Mouse (Mus musculus) embryo, embryonic 10.5 days (tissue): ENCODE results near the gene Trim30b.
A peak's percentile ranks its signal among the peaks of the same experiment; 100 is the strongest.
"Not testable (repeated sequence)": the region's sequence is repeated elsewhere in the genome, so short reads cannot be mapped to it uniquely, and the experiment has no call there.

Source experiments
- DNase-seq: peaks from one replicate; pipeline ENCODE4 v3.0.0-alpha.2; 2015; ENCODE audit warnings: low spot score

Trim30b gene

DNA sequence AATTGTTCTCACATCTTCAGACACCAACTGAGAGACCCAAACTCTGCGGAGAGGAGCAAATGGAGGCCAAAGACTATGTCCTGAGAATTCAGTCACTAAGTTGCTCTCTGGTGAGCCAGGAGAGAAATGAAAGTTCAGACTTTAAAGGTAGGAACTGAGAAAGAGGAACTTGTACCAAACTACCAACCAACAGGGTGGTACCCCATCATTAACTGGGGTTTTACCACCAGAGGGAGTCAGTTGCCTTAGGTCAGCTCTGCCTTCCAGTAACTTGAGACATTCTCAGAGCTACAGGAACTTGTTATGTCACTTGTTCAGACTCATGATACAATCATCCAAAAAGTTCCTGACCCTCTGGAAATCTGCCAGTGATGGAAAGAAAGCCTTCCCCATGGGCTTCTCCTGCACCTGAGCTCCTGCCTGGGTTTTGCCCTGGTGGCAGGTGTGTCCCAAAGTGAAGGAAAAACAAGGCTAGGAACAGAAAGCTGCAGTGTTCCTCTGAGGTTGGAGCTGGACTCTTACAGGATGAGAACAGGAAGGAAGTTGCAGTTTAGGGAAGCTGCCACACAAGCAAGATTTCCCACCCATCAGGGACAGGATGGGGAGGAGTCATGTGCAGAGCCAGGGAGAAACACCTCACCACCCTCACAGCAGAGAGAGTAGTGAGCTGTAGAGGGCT is at the start of gene Trim30b:
TSS of gene Trim30b (minus strand) at position 149 of the 679 bp plus-strand sequence.
- DNase-seq, result peak; percentile 4

DNA sequence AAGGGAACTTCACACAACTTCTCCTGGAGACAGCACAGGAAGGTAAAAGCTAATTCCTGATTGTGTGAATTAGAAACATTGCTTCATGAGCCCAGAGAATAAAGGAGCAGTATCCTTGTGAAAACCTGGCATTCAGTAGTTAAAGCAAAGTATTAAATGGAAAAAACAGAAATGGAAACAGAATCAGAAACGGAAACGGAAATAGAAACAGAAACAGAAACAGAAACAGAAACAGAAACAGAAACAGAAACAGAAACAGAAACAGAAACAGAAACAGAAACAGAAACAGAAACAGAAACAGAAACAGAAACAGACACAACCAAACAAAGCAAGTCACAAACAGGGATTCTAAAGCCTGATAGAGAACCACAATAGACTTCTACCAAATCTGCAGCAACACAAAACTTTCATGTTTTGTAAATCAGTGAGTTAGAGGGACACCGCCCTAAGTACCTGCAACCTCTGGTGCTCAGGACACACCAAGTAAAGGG is 34.8 kb upstream of the Trim30b start:
- DNase-seq, result no peak

DNA sequence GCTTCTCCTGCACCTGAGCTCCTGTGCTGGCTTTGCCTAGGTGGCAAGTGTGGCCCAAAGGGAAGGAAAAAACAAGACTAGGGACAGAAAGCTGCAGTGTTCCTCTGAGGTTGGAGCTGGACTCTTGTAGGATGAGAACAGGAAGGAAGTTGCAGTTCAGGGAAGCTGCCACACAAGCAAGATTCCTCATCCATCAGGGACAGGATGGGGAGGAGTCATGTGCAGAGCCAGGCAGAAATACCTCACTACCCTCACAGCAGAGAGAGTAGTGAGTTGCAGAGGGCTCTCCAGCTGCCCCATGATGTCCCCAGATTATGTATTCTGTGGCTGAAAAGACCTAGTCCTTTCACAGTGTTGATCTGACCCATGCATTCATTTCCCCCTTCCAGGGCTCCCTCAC is 31.5 kb upstream of the Trim30b start:
- no peak for DNase-seq

DNA sequence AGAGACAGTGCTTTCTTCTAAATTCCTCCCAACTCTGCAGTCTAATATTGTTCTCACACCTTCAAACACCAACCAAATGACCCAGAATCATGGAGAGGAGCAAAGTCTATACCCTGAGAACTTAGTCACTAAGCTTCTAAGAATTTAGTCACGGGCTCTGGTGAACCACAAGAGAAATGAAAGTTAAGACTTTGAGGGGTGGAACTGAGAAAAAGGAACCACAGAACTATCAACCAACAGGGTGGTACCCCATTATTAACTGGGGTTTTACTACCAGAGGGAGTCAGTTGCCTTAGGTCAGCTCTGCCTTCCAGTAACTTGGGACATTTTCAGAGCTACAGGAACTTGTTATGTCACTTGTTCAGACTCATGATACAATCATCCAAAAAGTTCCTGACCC is 31.0 kb upstream of the Trim30b start, which contains the start of gene Trim30c:
TSS of gene Trim30c (minus strand) at position 140 of the 400 bp plus-strand sequence.
- DNase-seq, result no peak

DNA sequence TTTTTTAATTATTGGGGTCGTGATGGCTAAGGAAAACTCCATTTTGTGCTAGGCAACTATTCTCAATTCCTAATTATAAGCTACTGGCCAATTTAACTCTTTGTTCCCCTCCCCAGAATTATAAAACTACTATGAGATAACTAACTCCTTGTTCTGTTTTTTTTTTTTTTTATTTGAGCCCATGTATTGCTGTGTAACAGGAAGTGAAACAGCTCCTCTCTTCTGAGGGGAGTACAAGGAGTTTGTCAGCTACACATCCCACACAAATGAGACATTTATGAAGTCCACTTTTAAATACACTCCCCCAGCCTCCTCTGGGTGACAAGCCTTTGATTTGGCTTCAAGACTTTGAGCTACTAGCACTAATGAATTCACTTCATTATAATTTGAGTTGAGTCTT is 28.8 kb upstream of the Trim30b start:
- DNase-seq, result no peak

DNA sequence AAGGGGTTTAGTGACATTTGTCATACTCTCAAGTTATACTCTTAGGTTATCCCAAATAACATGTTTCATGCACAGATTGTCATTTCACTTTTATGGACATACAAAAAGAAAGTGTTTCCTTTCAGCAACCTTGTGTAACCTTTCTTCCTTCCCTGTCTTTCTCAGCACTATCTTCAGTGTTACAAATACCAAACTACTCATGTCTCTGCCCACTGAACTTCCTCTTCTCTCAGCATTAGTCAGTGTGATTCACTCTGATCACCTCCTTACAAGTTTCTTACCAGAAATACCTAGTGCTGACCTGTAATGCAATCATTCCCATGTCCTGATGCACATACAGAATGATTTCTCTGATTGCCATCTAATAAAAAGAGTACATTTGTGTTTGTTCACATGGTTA is 3.3 kb downstream of the Trim30b start:
- no peak for DNase-seq

DNA sequence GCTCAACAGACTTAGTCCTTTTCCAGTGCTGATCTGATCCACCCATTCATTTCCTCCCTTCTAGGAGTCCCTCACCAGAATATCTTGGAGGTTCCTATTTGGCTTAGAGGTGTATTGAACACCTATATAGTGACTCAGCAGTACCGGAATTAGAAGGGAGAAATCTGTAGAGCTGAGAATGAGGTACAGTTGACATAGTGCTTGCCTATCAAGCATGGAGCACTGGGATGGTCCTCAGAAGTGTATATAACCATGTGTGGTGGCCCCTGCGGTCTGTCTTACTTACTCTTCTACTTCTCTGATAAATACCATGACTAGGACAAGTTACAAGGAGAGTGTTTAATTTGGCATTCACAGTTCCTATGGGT is 16.1 kb downstream of the Trim30b start:
- no peak for DNase-seq

DNA sequence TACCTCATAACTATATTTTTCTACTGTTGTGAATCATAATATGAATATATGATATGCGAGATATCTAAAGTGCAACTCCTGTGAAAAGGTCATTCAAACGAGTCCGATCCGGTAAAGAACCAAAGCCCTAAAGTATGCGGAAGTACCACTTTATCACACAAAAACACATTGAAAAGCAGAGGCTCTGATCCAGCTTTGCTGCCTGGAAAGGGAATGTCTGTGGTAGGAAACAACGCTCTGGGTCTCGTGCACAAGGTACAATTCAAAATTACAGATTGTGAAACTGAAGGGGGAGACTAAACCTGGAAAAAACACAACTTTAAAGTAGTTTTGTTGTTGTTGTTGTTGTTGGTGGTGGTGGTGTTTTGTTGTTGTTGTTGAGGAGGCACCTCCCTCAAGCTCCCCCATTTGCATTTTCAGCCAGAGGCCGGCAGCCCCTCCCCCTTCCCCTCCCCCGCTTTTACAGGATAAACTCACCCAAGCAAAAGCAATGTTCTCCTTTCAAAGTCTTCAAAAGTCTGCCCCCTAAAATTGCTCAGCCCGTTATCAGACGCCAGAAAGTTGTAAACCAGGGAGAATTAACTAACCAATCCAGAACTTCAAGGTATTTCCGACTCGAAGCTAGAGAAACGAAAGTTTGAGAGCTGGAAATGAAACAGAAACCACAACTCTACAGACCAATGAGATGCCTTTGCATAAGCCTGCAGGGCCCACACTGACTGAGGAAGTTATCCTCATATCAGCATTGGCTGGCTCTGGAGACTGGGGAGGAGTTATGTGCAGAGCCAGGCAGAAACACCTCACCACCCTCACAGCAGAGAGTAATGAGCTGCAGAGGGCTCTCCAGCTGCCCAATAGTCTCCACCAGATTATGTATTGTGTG is 16.7 kb downstream of the Trim30b start, which contains the start of gene Trim12c:
TSS of gene Trim12c (minus strand) at position 646 of the 883 bp plus-strand sequence.
- peak; percentile 80 for DNase-seq

DNA sequence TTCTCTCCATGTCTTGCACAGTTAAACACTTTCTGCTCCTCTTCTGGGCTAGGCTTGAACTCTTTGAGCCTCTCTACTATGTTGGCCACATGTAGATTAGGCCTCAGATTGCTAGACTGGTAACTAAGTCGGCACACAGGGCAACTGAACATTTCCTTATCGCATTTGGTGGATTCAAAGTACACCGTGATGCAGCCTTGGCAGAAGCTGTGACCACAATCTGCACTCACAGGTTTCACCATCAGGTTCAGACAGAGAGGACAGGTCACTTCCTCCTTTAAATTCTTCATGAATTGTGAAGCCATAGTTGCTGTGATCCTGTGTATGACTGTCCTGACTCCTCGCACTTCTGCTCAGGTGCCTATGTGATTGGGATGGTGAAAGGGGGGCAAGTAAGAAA is 21.6 kb downstream of the Trim30b start:
- not testable (repeated sequence) for DNase-seq

DNA sequence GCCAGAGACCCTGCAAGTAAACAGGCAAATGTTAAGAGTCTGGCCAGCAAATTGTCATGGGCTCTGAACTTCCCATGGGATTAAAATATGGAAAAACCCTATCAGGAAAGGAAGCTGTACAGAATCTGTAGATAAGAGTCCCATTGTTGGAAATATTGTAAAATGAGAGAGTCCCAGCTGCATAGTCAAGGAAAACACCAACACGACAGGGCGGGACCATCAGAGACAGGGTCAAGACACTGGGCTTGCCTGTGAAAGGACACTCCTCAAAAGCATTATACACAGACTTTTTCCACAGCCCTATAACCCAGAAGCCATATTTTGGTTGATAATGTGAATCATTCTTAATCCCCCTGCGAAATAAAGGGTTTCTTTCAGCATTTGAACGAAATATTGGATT is 28.9 kb downstream of the Trim30b start:
- not testable (repeated sequence) for DNase-seq

DNA sequence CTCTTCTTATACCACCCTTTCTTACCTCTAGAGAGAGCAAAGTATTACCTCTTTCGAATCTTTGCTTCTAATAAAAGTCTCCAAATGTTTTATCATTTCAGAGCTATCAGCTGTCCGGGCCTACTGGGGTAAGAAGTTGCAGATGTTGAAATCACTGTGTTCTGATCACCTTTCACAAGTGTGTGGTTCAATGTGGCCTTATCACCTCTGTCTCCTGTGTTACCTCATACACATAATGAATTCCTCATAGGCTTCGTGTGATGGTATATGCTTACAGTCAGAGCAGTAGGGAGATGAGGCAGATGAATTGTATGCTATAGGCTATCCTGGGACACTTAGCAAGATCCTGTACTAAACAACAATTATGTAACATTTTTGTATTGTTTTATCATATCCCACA is 34.1 kb downstream of the Trim30b start:
- not testable (repeated sequence) for DNase-seq

DNA sequence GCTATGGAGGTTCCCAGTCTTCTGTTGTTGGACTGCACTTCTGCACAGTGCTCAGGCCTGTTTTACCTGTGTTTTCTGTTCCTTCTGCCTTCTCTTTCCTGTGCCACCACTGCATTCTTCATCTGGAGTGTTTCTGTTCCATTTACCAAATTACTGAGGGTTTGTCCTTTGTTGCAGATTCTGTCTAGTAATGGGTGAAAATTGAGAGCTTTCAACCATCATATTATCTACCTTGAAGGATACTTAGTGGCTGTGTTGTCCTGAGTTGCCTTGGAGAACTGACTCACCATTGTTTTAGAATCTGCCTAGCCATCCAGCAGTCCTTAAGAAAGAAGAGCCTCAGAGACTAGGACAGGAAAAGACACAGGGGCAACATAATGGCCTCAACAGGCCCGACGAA is 40.5 kb downstream of the Trim30b start, which contains the start of gene Trim34b:
TSS of gene Trim34b (plus strand) at position 301 of the 400 bp plus-strand sequence.
- not testable (repeated sequence) for DNase-seq

DNA sequence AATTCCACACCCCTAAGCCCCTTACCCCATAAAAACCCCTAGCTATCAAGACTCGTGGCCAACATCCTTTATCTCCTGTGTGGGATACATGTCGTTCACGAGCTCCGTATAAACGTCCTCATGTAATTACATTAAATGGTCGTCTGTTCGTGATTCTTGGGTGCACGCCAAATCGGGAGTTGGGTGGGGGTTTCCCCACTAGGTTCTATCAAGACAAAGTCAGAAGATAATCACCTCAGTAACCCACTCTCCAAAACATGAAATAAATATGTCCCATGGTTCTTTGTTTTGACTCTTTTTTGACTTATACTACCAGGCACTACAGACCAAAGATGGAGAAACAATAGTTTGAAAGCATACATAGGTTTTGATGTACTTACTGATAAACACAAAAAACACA is 47.7 kb downstream of the Trim30b start:
- no peak for DNase-seq

DNA sequence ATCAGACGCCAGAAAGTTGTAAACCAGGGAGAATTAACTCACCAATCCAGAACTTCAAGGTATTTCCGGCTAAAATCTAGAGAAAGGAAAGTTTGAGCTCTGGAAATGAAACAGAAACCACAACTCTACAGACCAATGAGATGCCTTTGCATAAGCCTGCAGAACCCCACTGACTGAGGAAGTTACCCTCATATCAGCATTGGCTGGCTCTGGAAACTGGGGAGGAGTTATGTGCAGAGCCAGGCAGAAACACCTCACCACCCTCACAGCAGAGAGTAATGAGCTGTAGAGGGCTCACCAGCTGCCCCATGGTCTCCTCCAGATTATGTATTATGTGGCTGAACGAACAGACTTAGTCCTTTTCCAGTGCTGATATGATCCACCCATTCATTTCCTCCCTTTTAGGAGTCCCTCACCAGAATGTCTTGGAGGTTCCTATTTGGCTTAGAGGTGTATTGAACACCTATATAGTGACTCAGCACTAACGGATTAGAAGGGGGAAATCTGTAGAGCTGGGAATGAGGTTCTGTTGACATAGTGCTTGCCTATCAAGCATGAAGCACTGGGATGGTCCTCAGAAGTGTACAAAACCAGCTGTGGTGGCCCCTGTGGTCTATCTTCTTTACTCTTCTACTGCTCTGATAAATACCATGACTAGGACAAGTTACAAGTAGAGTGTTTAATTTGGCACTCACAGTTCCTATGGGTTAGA is 54.2 kb downstream of the Trim30b start, which contains the start of gene Trim12a:
TSS of gene Trim12a (minus strand) at position 98 of the 712 bp plus-strand sequence.
- DNase-seq, result not testable (repeated sequence)

DNA sequence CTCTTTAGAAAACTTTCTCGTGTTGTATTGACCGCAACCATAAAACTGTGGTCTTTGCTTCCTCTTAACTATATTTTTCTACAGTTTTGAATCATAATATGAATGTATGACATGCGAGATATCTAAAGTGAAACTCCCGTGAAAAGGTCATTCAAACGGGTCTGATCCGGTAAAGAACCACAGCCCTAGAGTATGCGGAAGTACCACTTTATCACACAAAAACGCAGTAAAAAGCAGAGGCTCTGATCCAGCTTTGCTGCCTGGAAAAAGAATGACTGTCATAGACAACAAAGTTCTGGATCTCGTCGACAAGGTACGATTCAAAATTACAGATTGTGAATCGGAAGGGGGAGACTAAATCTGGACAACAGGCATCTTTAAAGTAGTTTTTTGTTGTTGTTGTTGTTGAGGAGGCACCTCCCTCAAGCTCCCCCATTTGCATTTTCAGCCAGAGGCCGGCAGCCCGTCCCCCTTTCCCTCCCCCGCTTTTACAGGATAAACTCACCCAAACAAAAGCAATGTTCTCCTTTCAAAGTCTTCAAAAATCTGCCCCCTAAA is 54.8 kb downstream of the Trim30b start:
- DNase-seq, result peak; percentile 22
